Mouse (Mus musculus) erythroblast, embryonic 14.5 days (primary cell): Measurements from ENCODE around the gene Epha3.

Experiments
- GATA1 ChIP-seq: IDR thresholded peaks from 2 replicates; pipeline ENCODE4 v1.6.1; 2012; ENCODE audit warnings: low read length, inconsistent platforms, mixed read lengths
- TAL1 ChIP-seq: IDR thresholded peaks from 3 replicates; pipeline ENCODE4 v1.6.1; 2012; ENCODE audit warnings: low read length, inconsistent platforms, mixed read lengths

DNA sequence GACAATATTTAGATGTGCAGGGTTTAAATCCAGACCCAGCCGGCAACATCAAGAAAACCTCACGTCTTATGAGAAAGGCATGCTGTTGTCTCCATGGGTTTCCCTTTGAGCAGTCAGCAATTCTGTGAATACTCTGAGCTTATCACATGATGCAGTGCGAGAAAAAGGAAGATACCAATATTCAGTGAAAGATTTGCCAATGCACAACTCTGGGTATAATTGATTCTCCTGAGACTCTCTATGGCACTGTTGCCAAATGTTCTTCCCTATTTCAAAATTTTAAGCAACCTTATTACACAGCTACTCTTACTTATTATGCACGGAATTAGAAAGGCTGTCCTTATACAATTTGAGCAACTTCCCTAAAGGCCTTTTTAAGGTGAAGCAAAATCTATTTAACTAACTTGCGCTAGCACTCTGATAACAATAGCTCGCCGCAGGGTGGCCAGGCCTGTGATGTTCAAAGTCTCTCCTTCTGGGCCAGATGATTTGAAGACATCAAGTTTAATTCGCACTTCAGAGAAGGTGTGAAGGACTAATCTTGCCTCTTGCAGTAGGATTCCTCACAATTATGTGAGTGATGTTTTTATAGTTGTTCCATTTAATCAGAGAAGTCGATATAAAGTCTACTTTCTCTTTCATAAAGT, 120.6 kb downstream of the Epha3 start:
- no peak for TF ChIP-seq GATA1
- TF ChIP-seq TAL1, result no peak
